Mouse (Mus musculus): ENCODE measurements around the gene Rad1. TPM values are rescaled to one million over a fixed set of nuclear protein-coding genes. Genes with fewer than 3 reads are reported as not detected.
"Not testable (repeated sequence)": the region's sequence is repeated elsewhere in the genome, so short reads cannot be mapped to it uniquely, and the experiment has no call there.

The Rad1 gene
- polyA plus RNA-seq, 1 experiment from 2014 or later, result 29.6 TPM

DNA sequence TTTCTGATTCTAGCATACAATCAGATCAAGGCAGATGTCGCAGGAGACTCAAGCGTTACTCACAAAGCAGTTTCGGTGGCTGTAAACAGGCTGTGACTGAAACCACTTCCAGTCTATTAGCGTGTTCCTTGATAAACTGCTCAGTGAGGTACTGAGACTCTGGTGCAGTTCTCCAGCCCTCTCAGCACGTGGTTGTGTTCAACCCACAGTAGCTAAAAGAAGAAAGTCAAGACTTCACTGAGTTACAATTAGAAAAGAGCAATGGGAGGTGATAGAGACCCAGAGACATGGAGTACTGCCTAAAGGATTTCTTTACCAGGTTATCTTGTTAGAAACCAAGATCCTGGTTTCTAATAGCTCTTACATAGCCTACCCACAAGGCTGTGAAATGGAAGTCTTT, 13.8 kb downstream of the Rad1 start:
- no peaks in the 10 kb centered on the region for H3K9me3 ChIP-seq (ENCODE audit: control insufficient read depth, low read length)
- ATAC-seq (ENCODE audit: low read depth), result no peak
- no peak overlapping the region for H3K4me2 ChIP-seq (ENCODE audit: low read depth, low read length)
- no peak overlapping the region for H3K27ac ChIP-seq (ENCODE audit: low read length)
- no peak overlapping the region for H3K4me3 ChIP-seq (ENCODE audit: low read length)
- peaks cover 6% of the 10 kb centered on the region; the same call in 1 of the 2 replicates for H3K36me3 ChIP-seq (ENCODE audit: control insufficient read depth, insufficient read depth, low read length)
- no peaks in the 10 kb centered on the region for H3K27me3 ChIP-seq (ENCODE audit: control insufficient read depth, insufficient read depth, low read depth, low read length)
- H3K9ac ChIP-seq (ENCODE audit: low read length), result no peak overlapping the region
- no peaks in the 10 kb centered on the region for H3K4me1 ChIP-seq (replicated peaks; ENCODE audit: control insufficient read depth, insufficient read depth, low read length)
- 77% methylated on average over 5 of the region's 5 CpGs for WGBS

DNA sequence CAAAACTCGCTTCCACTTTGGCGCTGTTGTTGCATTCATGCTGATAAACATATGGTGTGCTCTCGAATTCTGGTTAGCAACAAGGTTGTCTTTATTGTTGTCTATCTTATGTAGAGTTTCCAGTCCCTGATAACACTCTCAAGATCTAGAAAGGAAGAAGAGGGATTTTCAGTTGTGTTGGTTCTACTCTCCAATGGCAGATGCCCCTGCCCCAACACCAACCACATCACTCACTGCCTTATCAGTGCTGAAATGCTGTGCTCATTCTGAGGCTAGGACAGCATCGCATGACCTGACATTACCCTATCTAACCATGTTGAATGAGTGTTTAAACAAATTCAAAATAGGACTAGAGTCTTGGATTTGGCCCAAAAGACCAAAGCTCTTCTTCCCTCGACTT, 14.2 kb downstream of the Rad1 start:
- Histone ChIP-seq H3K9me3 (ENCODE audit: control insufficient read depth, low read length) (no peaks in the 10 kb centered on the region), H3K4me1 (replicated peaks; ENCODE audit: control insufficient read depth, insufficient read depth, low read length) (no peaks in the 10 kb centered on the region), H3K27ac (ENCODE audit: low read length) (no peak overlapping the region), H3K9ac (ENCODE audit: low read length) (no peak overlapping the region), H3K27me3 (ENCODE audit: control insufficient read depth, insufficient read depth, low read depth, low read length) (no peaks in the 10 kb centered on the region), H3K4me3 (ENCODE audit: low read length) (no peak overlapping the region), H3K4me2 (ENCODE audit: low read depth, low read length) (no peak overlapping the region), H3K36me3 (ENCODE audit: control insufficient read depth, insufficient read depth, low read length) (peaks cover 6% of the 10 kb centered on the region; the same call in 1 of the 2 replicates)
- 70% methylated on average over 5 of the region's 5 CpGs for WGBS
- no peak for ATAC-seq (ENCODE audit: low read depth)

DNA sequence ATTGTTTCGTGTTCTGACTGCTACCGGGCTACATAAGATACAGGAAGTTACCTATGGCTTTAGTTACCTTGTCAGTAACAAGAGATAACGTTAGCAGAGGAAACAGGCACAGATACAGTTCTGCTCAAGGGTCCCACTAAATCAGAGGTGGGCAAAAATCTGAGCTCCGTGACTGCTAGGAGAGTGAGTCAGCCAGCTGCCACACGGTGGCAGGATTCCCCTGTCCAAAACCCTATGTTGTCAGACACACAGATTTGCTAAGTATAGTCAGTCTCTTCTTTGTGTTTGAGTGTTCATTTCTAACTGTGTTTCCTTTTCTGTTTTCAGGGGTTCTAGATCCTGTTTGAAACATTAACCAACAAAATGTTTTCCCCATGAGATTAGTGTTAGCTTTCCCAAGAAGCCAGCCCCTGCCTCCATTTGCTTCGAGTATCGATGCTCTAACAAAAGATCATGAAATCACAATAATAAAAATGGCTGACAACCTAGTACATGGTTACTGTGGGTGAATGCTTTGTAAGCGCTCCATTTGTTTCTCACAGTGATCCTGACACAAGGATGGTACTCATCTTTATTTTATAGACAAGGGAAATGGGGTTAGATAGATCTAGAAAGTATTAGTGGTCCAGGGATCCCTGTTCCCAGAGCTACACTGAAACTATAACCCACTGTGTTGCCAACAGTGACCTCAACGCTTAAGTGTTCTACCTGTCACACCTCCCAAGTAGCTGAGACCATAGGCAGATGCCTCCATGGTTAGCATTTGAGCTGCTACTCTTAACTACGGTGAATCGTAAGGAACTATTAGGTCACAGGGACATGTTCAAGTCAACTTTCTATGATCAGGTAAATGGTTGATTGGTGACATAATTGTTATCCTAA, 15.3 kb downstream of the Rad1 start:
- ATAC-seq (ENCODE audit: low read depth), result peak; percentile 65; the same call in 1 of the 2 replicates
- Histone ChIP-seq H3K4me3 (ENCODE audit: low read length) (no peak overlapping the region), H3K9ac (ENCODE audit: low read length) (no peak overlapping the region), H3K27ac (ENCODE audit: low read length) (no peak overlapping the region), H3K36me3 (ENCODE audit: control insufficient read depth, insufficient read depth, low read length) (peaks cover 3% of the 10 kb centered on the region; the same call in 1 of the 2 replicates), H3K4me2 (ENCODE audit: low read depth, low read length) (no peak overlapping the region), H3K27me3 (ENCODE audit: control insufficient read depth, insufficient read depth, low read depth, low read length) (no peaks in the 10 kb centered on the region), H3K9me3 (ENCODE audit: control insufficient read depth, low read length) (no peaks in the 10 kb centered on the region), H3K4me1 (replicated peaks; ENCODE audit: control insufficient read depth, insufficient read depth, low read length) (no peaks in the 10 kb centered on the region)
- WGBS, result 53% methylated on average over 11 of the region's 11 CpGs

- no peaks in the 10 kb centered on the region for H3K9me3 ChIP-seq (ENCODE audit: control insufficient read depth, low read length)
- WGBS, result 42% methylated on average over 11 of the region's 11 CpGs
- H3K4me1 ChIP-seq (replicated peaks; ENCODE audit: control insufficient read depth, insufficient read depth, low read length), result no peaks in the 10 kb centered on the region
- ATAC-seq (ENCODE audit: low read depth), result no peak
- no peak overlapping the region for H3K27ac ChIP-seq (ENCODE audit: low read length)
- no peak overlapping the region for H3K4me2 ChIP-seq (ENCODE audit: low read depth, low read length)
- no peak overlapping the region for H3K4me3 ChIP-seq (ENCODE audit: low read length)
- no peaks in the 10 kb centered on the region for H3K27me3 ChIP-seq (ENCODE audit: control insufficient read depth, insufficient read depth, low read depth, low read length)
- no peak overlapping the region for H3K9ac ChIP-seq (ENCODE audit: low read length)
- H3K36me3 ChIP-seq (ENCODE audit: control insufficient read depth, insufficient read depth, low read length), result no peaks in the 10 kb centered on the region
These were observed 20.3 kb downstream of the Rad1 start for GRCm38 (mm10) chr15:10506099-10506498.

DNA sequence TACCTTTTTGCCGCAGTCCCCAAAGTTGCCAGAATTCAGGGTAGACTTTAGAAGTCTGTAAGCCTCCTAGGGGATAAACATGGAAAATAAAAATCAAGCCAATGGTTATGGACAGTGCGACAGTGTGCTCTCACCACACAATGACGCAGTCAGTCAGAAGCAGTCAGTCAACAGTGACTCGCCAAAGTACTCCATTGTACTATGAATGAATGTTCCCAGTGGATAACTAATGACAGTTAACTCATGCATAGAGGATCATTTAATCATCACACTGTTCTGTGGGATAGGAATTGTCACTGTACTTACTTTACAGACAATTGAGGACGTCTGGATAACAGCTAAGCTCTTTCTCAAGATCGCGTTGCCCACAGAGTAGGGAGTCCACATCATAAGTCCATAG, 29.3 kb downstream of the Rad1 start:
- no peak overlapping the region for H3K27ac ChIP-seq (ENCODE audit: low read length)
- H3K4me2 ChIP-seq (ENCODE audit: low read depth, low read length), result no peak overlapping the region
- no peaks in the 10 kb centered on the region for H3K27me3 ChIP-seq (ENCODE audit: control insufficient read depth, insufficient read depth, low read depth, low read length)
- H3K4me1 ChIP-seq (replicated peaks; ENCODE audit: control insufficient read depth, insufficient read depth, low read length), result no peaks in the 10 kb centered on the region
- no peak overlapping the region for H3K4me3 ChIP-seq (ENCODE audit: low read length)
- no peak overlapping the region for H3K9ac ChIP-seq (ENCODE audit: low read length)
- H3K36me3 ChIP-seq (ENCODE audit: control insufficient read depth, insufficient read depth, low read length), result no peaks in the 10 kb centered on the region
- H3K9me3 ChIP-seq (ENCODE audit: control insufficient read depth, low read length), result no peaks in the 10 kb centered on the region
- WGBS, result 82% methylated on average over 7 of the region's 7 CpGs
- no peak for ATAC-seq (ENCODE audit: low read depth)

DNA sequence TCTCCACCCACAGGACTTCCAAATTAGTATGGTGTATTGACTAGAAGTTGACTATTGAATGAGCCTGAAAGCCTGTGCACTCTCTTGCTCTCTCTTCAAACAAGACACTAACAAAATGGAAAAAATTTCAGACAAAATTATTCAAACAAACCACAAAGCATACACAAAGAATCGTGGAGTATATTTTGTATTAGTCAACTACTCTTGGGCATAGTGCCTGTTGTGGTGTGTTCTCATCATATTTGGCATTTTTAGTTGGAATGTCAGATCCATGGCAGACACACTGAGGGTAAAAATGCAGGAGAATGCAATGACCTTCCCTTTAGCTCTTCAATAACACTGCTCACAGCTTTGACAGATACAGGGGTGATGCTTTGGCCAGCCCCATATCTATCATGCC, 40.1 kb downstream of the Rad1 start:
- no peak for ATAC-seq (ENCODE audit: low read depth)
- no peak overlapping the region for H3K27ac ChIP-seq (ENCODE audit: low read length)
- no peak overlapping the region for H3K9ac ChIP-seq (ENCODE audit: low read length)
- WGBS, result 55% methylated on average over 1 of the region's 1 CpGs
- H3K9me3 ChIP-seq (ENCODE audit: control insufficient read depth, low read length), result no peaks in the 10 kb centered on the region
- no peaks in the 10 kb centered on the region for H3K4me1 ChIP-seq (replicated peaks; ENCODE audit: control insufficient read depth, insufficient read depth, low read length)
- no peak overlapping the region for H3K4me3 ChIP-seq (ENCODE audit: low read length)
- no peak overlapping the region for H3K4me2 ChIP-seq (ENCODE audit: low read depth, low read length)
- no peaks in the 10 kb centered on the region for H3K36me3 ChIP-seq (ENCODE audit: control insufficient read depth, insufficient read depth, low read length)
- H3K27me3 ChIP-seq (ENCODE audit: control insufficient read depth, insufficient read depth, low read depth, low read length), result no peaks in the 10 kb centered on the region

DNA sequence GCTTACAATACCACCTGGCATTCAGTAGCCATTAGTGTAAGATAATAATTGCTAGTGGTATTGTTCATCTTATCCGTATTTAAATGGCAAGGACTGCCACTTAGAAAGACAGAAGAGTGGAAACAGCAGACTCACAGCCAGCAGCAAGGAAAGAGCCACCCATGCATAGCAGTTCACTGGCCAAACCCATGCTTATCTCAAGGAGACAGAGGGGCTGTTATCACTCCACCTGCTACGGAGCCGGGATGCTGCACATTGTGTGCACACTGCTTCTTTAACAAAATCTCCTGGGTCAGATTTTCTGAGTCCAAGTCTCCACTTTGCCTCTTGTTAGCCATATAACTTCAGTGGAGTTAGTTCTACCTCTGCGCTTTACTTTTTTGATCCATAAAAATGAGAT, 45.5 kb downstream of the Rad1 start:
- Histone ChIP-seq H3K27me3 (ENCODE audit: control insufficient read depth, insufficient read depth, low read depth, low read length) (no peaks in the 10 kb centered on the region), H3K9ac (ENCODE audit: low read length) (no peak overlapping the region), H3K4me2 (ENCODE audit: low read depth, low read length) (no peak overlapping the region), H3K4me1 (replicated peaks; ENCODE audit: control insufficient read depth, insufficient read depth, low read length) (no peaks in the 10 kb centered on the region), H3K9me3 (ENCODE audit: control insufficient read depth, low read length) (no peaks in the 10 kb centered on the region), H3K36me3 (ENCODE audit: control insufficient read depth, insufficient read depth, low read length) (no peaks in the 10 kb centered on the region), H3K27ac (ENCODE audit: low read length) (no peak overlapping the region), H3K4me3 (ENCODE audit: low read length) (no peak overlapping the region)
- no peak for ATAC-seq (ENCODE audit: low read depth)
- 67% methylated on average over 4 of the region's 4 CpGs for WGBS

- H3K36me3 ChIP-seq (ENCODE audit: control insufficient read depth, insufficient read depth, low read length); H3K9me3 ChIP-seq (ENCODE audit: control insufficient read depth, low read length); ATAC-seq (ENCODE audit: low read depth); H3K9ac ChIP-seq (ENCODE audit: low read length); H3K27me3 ChIP-seq (ENCODE audit: control insufficient read depth, insufficient read depth, low read depth, low read length); H3K27ac ChIP-seq (ENCODE audit: low read length); H3K4me2 ChIP-seq (ENCODE audit: low read depth, low read length); H3K4me1 ChIP-seq (replicated peaks; ENCODE audit: control insufficient read depth, insufficient read depth, low read length); H3K4me3 ChIP-seq (ENCODE audit: low read length): not testable (repeated sequence)
- 81% methylated on average over 10 of the region's 10 CpGs for WGBS
These were observed 47.5 kb downstream of the Rad1 start for GRCm38 (mm10) chr15:10533361-10533760.

DNA sequence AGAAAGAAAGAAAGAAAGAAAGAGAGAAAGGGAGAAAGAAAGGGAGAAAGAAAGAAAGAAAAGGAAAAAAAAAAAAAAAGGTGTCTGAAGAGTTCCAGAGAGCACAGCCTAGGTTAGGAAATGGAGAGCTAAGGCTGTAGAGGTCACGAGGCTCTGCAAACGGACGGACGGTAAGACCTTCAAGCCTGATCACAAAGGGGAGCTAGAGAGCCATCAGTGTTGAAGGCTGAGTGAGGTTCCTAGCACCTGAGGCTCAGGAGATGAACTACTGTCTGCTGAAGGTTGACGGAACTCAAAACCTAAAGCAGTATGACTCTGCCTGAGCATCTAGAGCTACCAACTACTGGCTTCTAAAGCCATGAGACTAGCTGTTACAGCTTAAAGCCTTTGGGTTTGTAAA, 48.8 kb downstream of the Rad1 start:
- WGBS, result 75% methylated on average over 5 of the region's 5 CpGs

More for the DNA sequence above, 48.8 kb downstream of the Rad1 start:
- no peak for ATAC-seq (ENCODE audit: low read depth)
- H3K4me3 ChIP-seq (ENCODE audit: low read length), result no peak overlapping the region
- H3K9ac ChIP-seq (ENCODE audit: low read length), result no peak overlapping the region
- H3K36me3 ChIP-seq (ENCODE audit: control insufficient read depth, insufficient read depth, low read length), result no peaks in the 10 kb centered on the region
- no peak overlapping the region for H3K4me2 ChIP-seq (ENCODE audit: low read depth, low read length)
- no peaks in the 10 kb centered on the region for H3K27me3 ChIP-seq (ENCODE audit: control insufficient read depth, insufficient read depth, low read depth, low read length)
- H3K9me3 ChIP-seq (ENCODE audit: control insufficient read depth, low read length), result no peaks in the 10 kb centered on the region
- H3K4me1 ChIP-seq (replicated peaks; ENCODE audit: control insufficient read depth, insufficient read depth, low read length), result no peaks in the 10 kb centered on the region
- H3K27ac ChIP-seq (ENCODE audit: low read length), result no peak overlapping the region

All from lung, embryonic 16.5 days (tissue).